In the genomic region with DNA sequence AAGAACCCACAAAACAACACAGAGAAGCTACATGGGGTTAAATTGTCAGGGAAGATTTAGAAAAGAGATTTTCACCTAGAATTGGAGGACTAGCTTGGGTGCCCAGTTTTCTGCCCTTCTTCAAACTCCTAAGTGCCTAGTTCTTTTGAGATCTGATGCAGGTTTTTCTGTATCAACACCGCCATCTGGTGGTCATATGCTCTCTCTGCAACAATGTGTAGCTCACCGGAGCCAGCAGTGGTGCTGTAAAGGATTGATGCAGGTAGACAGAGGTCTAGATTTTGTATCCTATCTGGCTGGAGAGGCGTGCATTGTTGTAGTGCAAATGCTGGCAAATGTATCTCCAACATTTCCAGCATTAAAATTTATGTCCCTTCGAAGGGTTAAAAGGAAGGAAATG, we compare ENCODE assay signal across 9 mouse cellular contexts. TPM values are rescaled to one million over a fixed set of nuclear protein-coding genes. Genes with fewer than 3 reads are reported as not detected.
A peak's percentile ranks its signal among the peaks of the same experiment; 100 is the strongest.
DNase-seq lines count a peak whose midpoint lies in the region; ATAC-seq and TF ChIP-seq lines count a peak whose summit lies in the region.
"Had no signal": no experiment of that assay in that cellular context is flagged by ENCODE, and none has a peak within 500 bp of the region (broad histone marks: within the 10 kb centered on the region; RNA-seq: fewer than 3 reads in every experiment).

No protein-coding gene starts in this region.

- no peak overlapping the region for H3K9ac ChIP-seq in ES-Bruce4 (ENCODE audit: low read depth, poor library complexity, severe bottlenecking)
- H3K9ac ChIP-seq in liver, embryonic 14.5 days (replicated peaks) = no peak overlapping the region
- H3K9ac ChIP-seq: liver, embryonic 15.5 days had no signal

- no peak overlapping the region for H3K4me3 ChIP-seq in ES-Bruce4 (ENCODE audit: low read depth, low read length)
- H3K4me3 ChIP-seq in liver, embryonic 14.5 days (ENCODE audit: insufficient read depth in 1 of 2, low read depth in 2 of 2, low read length in 2 of 2) = no peak overlapping the region
- H3K4me3 ChIP-seq: liver, embryonic 15.5 days had no signal

- intact Hi-C loops in gastrocnemius, postnatal 14 days (cut with DNase I; ENCODE audit: low total_unique reads) = loop anchor here (2.0 to 5.0 kb wide), 2 partner anchors 127 to 541 kb away; no protein-coding TSS in a partner anchor

- no peak for TF ChIP-seq POLR2A in ES-Bruce4 (IDR thresholded peaks at IDR 0.05; ENCODE audit: insufficient read depth, low read length)

- ATAC-seq in liver, embryonic 14.5 days (ENCODE audit: insufficient read depth) = no peak

- H3K4me1 ChIP-seq in ES-Bruce4 (ENCODE audit: control insufficient read depth, insufficient read depth, low read length) = no peaks in the 10 kb centered on the region
- H3K4me1 ChIP-seq in liver, embryonic 14.5 days (replicated peaks; ENCODE audit: control insufficient read depth in 2 of 2, insufficient read depth in 2 of 2, low read length in 1 of 2) = peaks cover 0 to 6% of the 10 kb centered on the region in 2 experiments; a peak in 2 of 4 replicates
- H3K4me1 ChIP-seq: liver, embryonic 15.5 days had no signal

- TF ChIP-seq CTCF in ES-Bruce4 (IDR thresholded peaks at IDR 0.05; ENCODE audit: low read depth, low read length) = peak; percentile 52
- peak; percentile 75 for TF ChIP-seq CTCF in liver, embryonic 14.5 days (IDR thresholded peaks at IDR 0.05; ENCODE audit: low read depth)

- no peaks in the 10 kb centered on the region for H3K36me3 ChIP-seq in ES-Bruce4 (ENCODE audit: control insufficient read depth, insufficient read depth, low read length, poor library complexity, severe bottlenecking)
- no peaks in the 10 kb centered on the region for H3K36me3 ChIP-seq in liver, embryonic 14.5 days (replicated peaks; ENCODE audit: control insufficient read depth, insufficient read depth, low read depth)
- H3K36me3 ChIP-seq: liver, embryonic 15.5 days had no signal

- no peaks in the 10 kb centered on the region for H3K27me3 ChIP-seq in ES-Bruce4 (ENCODE audit: control insufficient read depth, insufficient read depth, low read length, poor library complexity, severe bottlenecking)
- H3K27me3 ChIP-seq in liver, embryonic 14.5 days (ENCODE audit: control insufficient read depth, insufficient read depth, low read length) = no peaks in the 10 kb centered on the region
- H3K27me3 ChIP-seq: liver, embryonic 15.5 days had no signal

- no peaks in the 10 kb centered on the region for H3K9me3 ChIP-seq in ES-Bruce4 (replicated peaks; ENCODE audit: control insufficient read depth, insufficient read depth, low read length, poor library complexity, severe bottlenecking)
- no peaks in the 10 kb centered on the region for H3K9me3 ChIP-seq in liver, embryonic 14.5 days (ENCODE audit: control insufficient read depth, low read length)
- H3K9me3 ChIP-seq: liver, embryonic 15.5 days had no signal

- WGBS in liver, embryonic 14.5 days (ENCODE audit: insufficient replicate concordance) = 2% methylated on average over 4 of the region's 4 CpGs

- peak; percentile 38 for DNase-seq in adrenal gland, adult 2 months
- DNase-seq in embryo, embryonic 10.5 days (ENCODE audit: low spot score) = peak; percentile 89
- DNase-seq in gastrocnemius, postnatal 14 days = peak; percentile 30
- DNase-seq in kidney, postnatal 10 days = peak; percentile 69
- peak; percentile 20 to 39 (median 32) for DNase-seq in liver, embryonic 14.5 days (ENCODE audit: low read depth in 3 of 3, low spot score in 3 of 3)
- peak; percentile 38 for DNase-seq in ovary, postnatal 36 days (ENCODE audit: low spot score)
- DNase-seq in thymus, postnatal 36 days = peak; percentile 31 to 34

- H3K27ac ChIP-seq in ES-Bruce4 (ENCODE audit: insufficient read depth, low read length) = no peak overlapping the region
- no peak overlapping the region for H3K27ac ChIP-seq in liver, embryonic 14.5 days
- H3K27ac ChIP-seq: liver, embryonic 15.5 days had no signal

- TF ChIP-seq EP300 in ES-Bruce4 (IDR thresholded peaks at IDR 0.05; ENCODE audit: insufficient read depth, low read depth, low read length) = no peak
- no peak for TF ChIP-seq EP300 in liver, embryonic 14.5 days (IDR thresholded peaks at IDR 0.05; ENCODE audit: low read depth)

- H3K4me2 ChIP-seq in liver, embryonic 14.5 days (ENCODE audit: low read depth) = no peak overlapping the region
- H3K4me2 ChIP-seq: liver, embryonic 15.5 days had no signal

RNA-seq across cellular contexts. Expression of a gene that starts 39.4 kb away (rescaled TPM):
- polyA plus RNA-seq in ES-Bruce4 (2011; ENCODE audit: insufficient read depth, insufficient read length, low read depth, missing spikeins) = 0.88 and 1.3 TPM in 2 replicates
- under 1 TPM; 0.17 to 0.31 TPM for total RNA-seq in adrenal gland, adult 2 months (2021)
- not detected in 2 replicates for polyA plus RNA-seq in adrenal gland, adult 2 months (2012; rRNA removed)
- total RNA-seq in gastrocnemius, postnatal 14 days (2021) = 1 to 10 TPM in 1 of 2 experiments, under 1 TPM in 1; 0.91 to 1.0 TPM
- polyA plus RNA-seq in liver, embryonic 14.5 days (2012; rRNA removed) = 0.27 and 0.45 TPM in 2 replicates
- 0.46 and 0.71 TPM in 2 replicates for polyA plus RNA-seq in liver, embryonic 14.5 days (2014; fragmentation: Nextera tagmentation; extraction: Ambion mirVana)

Comparison
In these comparisons a context has a peak if more than half of its experiments do, and no peak if none do; other contexts are left out.
1. DNase-seq: peak in every context shown above with its lines; median percentile 89 in embryo, embryonic 10.5 days; 69 in kidney, postnatal 10 days; 38 in adrenal gland, adult 2 months; 38 in ovary, postnatal 36 days; 32 in thymus, postnatal 36 days; 32 in liver, embryonic 14.5 days; 30 in gastrocnemius, postnatal 14 days.